Comparison of ENCODE assay signal across 8 mouse cellular contexts in the genomic region with DNA sequence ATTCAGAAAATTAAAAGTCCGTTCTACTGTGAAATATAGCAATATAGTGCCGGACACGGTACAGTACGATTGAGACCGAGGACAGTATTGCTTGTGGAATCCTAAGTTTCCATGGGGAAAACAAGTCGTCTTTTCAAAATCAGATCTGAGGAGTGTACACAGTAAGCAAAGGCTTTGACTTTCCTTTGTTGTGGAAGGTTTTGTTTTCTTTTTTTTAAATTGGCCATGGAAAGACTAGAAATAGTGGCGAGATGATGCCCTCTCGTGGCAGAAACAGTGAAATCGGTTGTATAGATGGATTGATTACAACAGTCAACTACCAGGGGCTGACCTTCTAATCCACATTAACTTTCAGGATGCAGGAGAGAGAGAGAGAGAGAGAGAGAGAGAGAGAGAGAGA. TPM values are rescaled to one million over a fixed set of nuclear protein-coding genes. Genes with fewer than 3 reads are reported as not detected.
DNase-seq lines count a peak whose midpoint lies in the region; ATAC-seq lines count a peak whose summit lies in the region.

No protein-coding gene starts in this region.

- H3K27me3 ChIP-seq in embryonic facial prominence, embryonic 11.5 days (ENCODE audit: control insufficient read depth, insufficient read depth, low read length) = no peaks in the 10 kb centered on the region

- ATAC-seq in frontal cortex, adult (ENCODE audit: low TSS enrichment) = no peak
- ATAC-seq in embryonic facial prominence, embryonic 11.5 days (replicated peaks; ENCODE audit: insufficient number of reproducible peaks, low FRiP score, low TSS enrichment, low read depth) = no peak

- peak; percentile 36 to 71 for DNase-seq in frontal cortex, postnatal 36 days (ENCODE audit: low spot score in 2 of 2)
- peak; percentile 9 for DNase-seq in thymus, postnatal 4 days
- no peak for DNase-seq in thymus, postnatal 10 days (ENCODE audit: low spot score in 2 of 2)
- DNase-seq in embryonic facial prominence, embryonic 11.5 days (ENCODE audit: low spot score) = peak; percentile 68
- peak; percentile 64 for DNase-seq in kidney, postnatal 10 days
- peak; percentile 37 for DNase-seq in mesoderm, embryonic 11.5 days (ENCODE audit: low read depth, low spot score)
- DNase-seq in ovary, postnatal 10 days (ENCODE audit: low spot score) = no peak

- H3K9me3 ChIP-seq in embryonic facial prominence, embryonic 11.5 days (replicated peaks; ENCODE audit: control insufficient read depth, low read length) = no peaks in the 10 kb centered on the region

- no peaks in the 10 kb centered on the region for H3K36me3 ChIP-seq in embryonic facial prominence, embryonic 11.5 days (replicated peaks; ENCODE audit: control insufficient read depth, insufficient read depth, low read depth, low read length)

- no peak overlapping the region for H3K9ac ChIP-seq in embryonic facial prominence, embryonic 11.5 days (replicated peaks; ENCODE audit: low read length)

- H3K4me2 ChIP-seq in embryonic facial prominence, embryonic 11.5 days (ENCODE audit: low read depth, low read length) = no peak overlapping the region

- no peak overlapping the region for H3K4me3 ChIP-seq in embryonic facial prominence, embryonic 11.5 days (ENCODE audit: low read depth, low read length)

- no peak overlapping the region for H3K27ac ChIP-seq in embryonic facial prominence, embryonic 11.5 days (replicated peaks; ENCODE audit: low read depth, low read length)

- H3K4me1 ChIP-seq in embryonic facial prominence, embryonic 11.5 days (ENCODE audit: control insufficient read depth, insufficient read depth, low read length) = no peaks in the 10 kb centered on the region

- 62% methylated on average over 9 of the region's 9 CpGs for WGBS in embryonic facial prominence, embryonic 11.5 days

RNA-seq across cellular contexts. Expression of a gene that starts 40.0 kb away (rescaled TPM):
- 8.2 and 10.1 TPM in 2 replicates for polyA plus RNA-seq in embryonic facial prominence, embryonic 11.5 days (2014; fragmentation: Nextera tagmentation; extraction: Ambion mirVana)

Comparison
In these comparisons a context has a peak if more than half of its experiments do, and no peak if none do; other contexts are left out.
1. DNase-seq: peak in frontal cortex, postnatal 36 days (2 of 2), thymus, postnatal 4 days (single experiment), embryonic facial prominence, embryonic 11.5 days (single experiment), kidney, postnatal 10 days (single experiment) and mesoderm, embryonic 11.5 days (single experiment); none in thymus, postnatal 10 days (0 of 2) and ovary, postnatal 10 days (single experiment).